Mouse (Mus musculus) hindbrain, embryonic 11.5 days (tissue): ENCODE data around the gene Ripply2. TPM values are rescaled to one million over a fixed set of nuclear protein-coding genes. Genes with fewer than 3 reads are reported as not detected.

ENCODE experiments used
- ATAC-seq: fragments of 200-750 bp; cut with Nextera tagmentation; 2 replicates; pipeline ENCODE4 v1.8.0; 2017; ENCODE audit warnings: mild to moderate bottlenecking, moderate TSS enrichment, moderate library complexity; ENCODE audit not compliant: low FRiP score
- DNase-seq: peaks from one replicate; pipeline ENCODE4 v3.0.0-alpha.2; 2015; ENCODE audit warnings: low spot score
- H3K27ac ChIP-seq: fragments of 300-500 bp; sonication (generic); 2 replicates; pipeline ENCODE4 v1.5.1; 2014; ENCODE audit warnings: mild to moderate bottlenecking, low read depth, low read length
- H3K27me3 ChIP-seq: fragments of 300-500 bp; sonication (generic); 2 replicates; pipeline ENCODE4 v1.6.1; 2014; ENCODE audit warnings: mild to moderate bottlenecking, low read length, moderate library complexity, mixed read lengths; ENCODE audit not compliant: control insufficient read depth, insufficient read depth
- H3K36me3 ChIP-seq: fragments of 300-500 bp; sonication (generic); 2 replicates; pipeline ENCODE4 v1.6.1; 2014; ENCODE audit warnings: mild to moderate bottlenecking, low read length, moderate library complexity, mixed read lengths; ENCODE audit not compliant: control insufficient read depth, insufficient read depth
- H3K4me1 ChIP-seq: fragments of 300-500 bp; sonication (generic); replicated peaks from 2 replicates; pipeline ENCODE4 v1.6.1; 2014; ENCODE audit warnings: low read length, mixed read lengths; ENCODE audit not compliant: control insufficient read depth, insufficient read depth
- H3K4me2 ChIP-seq: fragments of 300-500 bp; sonication (generic); replicated peaks from 2 replicates; pipeline ENCODE4 v1.6.1; 2014; ENCODE audit warnings: mild to moderate bottlenecking, low read depth, low read length
- H3K4me3 ChIP-seq: fragments of 300-500 bp; sonication (generic); 2 replicates; pipeline ENCODE4 v1.5.1; 2014; ENCODE audit warnings: low read depth, low read length
- H3K9ac ChIP-seq: fragments of 300-500 bp; sonication (generic); 2 replicates; pipeline ENCODE4 v1.6.1; 2014; ENCODE audit warnings: low read depth, low read length
- H3K9me3 ChIP-seq: fragments of 300-500 bp; sonication (generic); 2 replicates; pipeline ENCODE4 v1.6.1; 2016; ENCODE audit warnings: low read length; ENCODE audit not compliant: control insufficient read depth
- WGBS: fragments of 180-500 bp; shearing (Covaris S2); extraction: QIAGEN DNeasy Blood & Tissue Kit; methylation state at CpG from one replicate; pipeline ENCODE4 v1.1.7; 2014; 5-methylcytosine and 5-hydroxymethylcytosine counted together
- polyA plus RNA-seq: library from polyadenylated mRNA; unstranded; fragments of >200 nt; fragmentation: Nextera tagmentation; extraction: Ambion mirVana; gene quantifications from 2 replicates; pipeline ENCODE4 v1.2.1, GENCODE M21; 2014

Ripply2 gene
- polyA plus RNA-seq, 1 experiment from 2014 or later, result 0.93 TPM

DNA sequence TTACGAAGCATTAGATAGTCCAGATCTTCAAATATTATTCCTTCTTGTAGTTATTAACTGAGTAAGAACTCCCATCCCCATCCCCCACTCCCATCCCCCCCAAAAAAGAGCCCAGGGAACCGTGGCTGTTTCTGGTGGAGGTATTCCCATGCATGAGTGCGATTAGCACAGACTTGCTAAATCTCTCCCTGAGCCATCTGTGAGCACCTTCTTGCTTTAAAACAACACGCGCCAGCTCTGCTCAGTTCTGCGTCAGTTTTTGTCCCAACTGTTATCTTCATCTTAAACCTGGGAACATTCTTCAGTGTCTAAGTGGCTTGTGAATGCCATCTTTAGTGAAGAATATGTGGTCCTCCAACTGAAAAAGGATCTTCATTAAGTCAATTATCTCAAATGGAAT, 6.8 kb upstream of the Ripply2 start:
- no peaks in the 10 kb centered on the region for H3K27me3 ChIP-seq
- H3K9ac ChIP-seq, result no peak overlapping the region
- H3K4me3 ChIP-seq, result no peak overlapping the region
- H3K36me3 ChIP-seq, result no peaks in the 10 kb centered on the region
- no peaks in the 10 kb centered on the region for H3K4me1 ChIP-seq
- 69% methylated on average over 6 of the region's 6 CpGs for WGBS
- DNase-seq, result no peak
- ATAC-seq, result no peak
- no peak overlapping the region for H3K4me2 ChIP-seq
- no peaks in the 10 kb centered on the region for H3K9me3 ChIP-seq
- H3K27ac ChIP-seq, result no peak overlapping the region

DNA sequence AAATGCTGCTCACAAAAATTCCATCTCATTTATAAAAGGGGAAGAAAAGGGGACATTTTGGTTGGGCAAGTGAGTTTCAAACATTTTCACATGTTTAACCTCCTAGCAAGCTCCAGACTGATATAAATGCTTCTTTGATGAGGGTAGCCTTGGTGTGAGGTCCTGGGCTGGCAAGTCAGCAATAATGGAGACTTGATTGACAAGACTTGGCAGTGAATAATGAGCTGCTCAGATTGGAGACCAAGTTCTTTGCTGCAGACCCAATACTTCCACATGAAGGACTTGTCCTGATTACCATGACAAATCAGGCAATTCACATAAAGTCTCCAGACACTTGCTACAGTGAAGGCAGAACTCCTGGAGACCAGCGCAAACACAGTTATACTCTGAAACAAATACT, 6.4 kb upstream of the Ripply2 start:
- ATAC-seq (no peak; the same call in 1 of the 2 replicates), DNase-seq (peak; percentile 8)
- no peak overlapping the region for H3K27ac ChIP-seq
- no peak overlapping the region for H3K4me3 ChIP-seq
- 78% methylated on average over 1 of the region's 1 CpGs for WGBS
- H3K9me3 ChIP-seq, result no peaks in the 10 kb centered on the region
- H3K27me3 ChIP-seq, result no peaks in the 10 kb centered on the region; the same call in 1 of the 2 replicates
- H3K9ac ChIP-seq, result no peak overlapping the region
- H3K4me2 ChIP-seq, result no peak overlapping the region
- H3K4me1 ChIP-seq, result no peaks in the 10 kb centered on the region
- H3K36me3 ChIP-seq, result no peaks in the 10 kb centered on the region

DNA sequence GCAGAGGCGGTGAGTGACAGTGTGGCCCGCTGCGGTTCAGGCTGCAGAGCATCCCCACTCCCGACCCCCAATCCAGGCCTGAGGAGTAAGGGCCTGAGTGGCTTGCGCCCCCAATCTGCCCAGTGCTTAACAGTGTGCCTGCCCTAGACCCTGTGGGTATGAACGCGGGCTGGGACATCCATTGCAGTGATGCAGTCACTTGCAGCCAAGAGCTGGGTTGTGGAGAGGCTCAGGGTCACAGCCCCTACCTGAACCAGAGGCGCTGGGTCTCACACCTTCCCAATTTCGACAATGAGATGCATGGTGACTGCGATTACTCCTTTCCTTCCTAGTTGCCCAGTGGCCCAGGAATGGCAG, 579 bp downstream of the Ripply2 start:
- H3K36me3 ChIP-seq, result no peaks in the 10 kb centered on the region
- peak overlapping the region; percentile 55 for H3K4me3 ChIP-seq
- H3K27ac ChIP-seq, result no peak overlapping the region
- H3K4me2 ChIP-seq, result peak overlapping the region; percentile 89
- peak overlapping the region; percentile 69 for H3K9ac ChIP-seq
- no peaks in the 10 kb centered on the region for H3K4me1 ChIP-seq
- H3K27me3 ChIP-seq, result peaks cover 4% of the 10 kb centered on the region
- ATAC-seq, result peak; percentile 78
- 5% methylated on average over 10 of the region's 10 CpGs for WGBS
- peak; percentile 30 for DNase-seq
- H3K9me3 ChIP-seq, result no peaks in the 10 kb centered on the region

DNA sequence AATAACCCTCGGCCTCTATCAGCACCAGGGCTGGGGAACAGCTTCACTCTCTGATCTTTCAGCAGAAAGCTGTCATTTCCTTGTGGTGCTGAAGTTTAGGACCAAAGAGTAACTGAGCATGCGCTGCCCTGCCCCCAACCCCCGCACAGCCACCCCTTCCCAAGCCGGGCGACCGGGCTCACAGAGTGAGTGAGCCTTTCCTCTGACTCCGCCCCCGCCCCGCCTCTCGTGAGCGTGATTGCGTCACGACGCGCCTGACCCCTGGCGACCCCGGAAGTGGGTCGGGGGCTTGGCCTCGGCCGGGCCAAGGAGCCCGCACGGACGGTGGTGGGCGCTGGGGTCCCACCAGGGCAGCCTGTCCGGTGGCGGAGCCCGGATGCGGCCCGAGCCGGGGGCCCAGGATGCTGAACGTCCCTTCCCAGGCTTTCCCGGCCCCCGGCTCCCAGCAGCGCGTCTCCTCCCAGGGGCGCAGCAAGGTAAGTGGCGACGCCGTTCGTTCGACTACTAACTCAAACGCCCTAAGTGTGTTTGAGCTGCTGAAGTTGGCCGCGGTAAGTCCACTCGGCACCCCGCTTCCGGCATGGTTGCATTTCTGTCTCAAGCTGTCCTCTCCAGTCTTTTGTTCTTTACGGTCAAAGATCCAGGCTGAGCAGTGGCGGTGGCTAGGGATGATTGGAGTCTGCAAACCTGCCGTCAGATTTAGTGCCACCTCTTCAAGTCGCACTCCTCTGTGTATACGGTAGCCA, 6.6 kb downstream of the Ripply2 start, which contains the start of gene Cyb5r4:
Cyb5r4 (plus strand) TSS at position 237 of the 746 bp plus-strand sequence.
- Histone ChIP-seq H3K9me3 (no peaks in the 10 kb centered on the region), H3K27ac (0 out of 2 replicates have a peak within 1 kb of the TSS, but pooled peaks have one; percentile 3), H3K4me2 (peak within 1 kb of the TSS; percentile 64), H3K36me3 (no peaks in the 10 kb centered on the region), H3K27me3 (no peaks in the 10 kb centered on the region), H3K9ac (peak within 1 kb of the TSS; percentile 67), H3K4me3 (peak within 1 kb of the TSS; percentile 61), H3K4me1 (no peaks in the 10 kb centered on the region)
- peak; percentile 99 for ATAC-seq
- WGBS, result under 1% methylated on average over 46 of the region's 52 CpGs
- DNase-seq, result peak; percentile 98

DNA sequence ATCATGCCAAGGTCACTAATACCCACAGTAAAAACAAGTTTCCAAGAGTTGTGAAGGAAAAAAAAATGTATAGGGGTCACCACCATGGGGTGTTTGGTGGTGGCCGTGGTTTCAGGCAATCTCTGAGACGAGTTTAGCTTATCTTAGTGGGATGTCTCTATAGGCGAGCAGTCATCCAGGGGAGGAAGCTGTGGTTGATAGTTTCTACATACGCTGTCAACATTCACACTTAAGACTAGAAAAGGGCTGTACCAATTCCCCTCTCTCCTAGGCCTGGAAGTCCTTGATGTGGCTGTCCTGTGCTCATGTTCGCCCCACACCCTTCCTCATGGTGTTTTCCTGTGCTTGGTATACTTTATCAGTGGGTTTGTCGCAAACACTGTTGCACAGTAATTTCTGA, 10.4 kb downstream of the Ripply2 start:
- no peaks in the 10 kb centered on the region for H3K27me3 ChIP-seq
- no peaks in the 10 kb centered on the region for H3K9me3 ChIP-seq
- H3K4me3 ChIP-seq, result no peak overlapping the region
- WGBS, result 81% methylated on average over 6 of the region's 6 CpGs
- H3K4me1 ChIP-seq, result no peaks in the 10 kb centered on the region
- ATAC-seq (no peak), DNase-seq (no peak)
- H3K4me2 ChIP-seq, result no peak overlapping the region
- H3K9ac ChIP-seq, result no peak overlapping the region
- no peak overlapping the region for H3K27ac ChIP-seq
- H3K36me3 ChIP-seq, result no peaks in the 10 kb centered on the region

DNA sequence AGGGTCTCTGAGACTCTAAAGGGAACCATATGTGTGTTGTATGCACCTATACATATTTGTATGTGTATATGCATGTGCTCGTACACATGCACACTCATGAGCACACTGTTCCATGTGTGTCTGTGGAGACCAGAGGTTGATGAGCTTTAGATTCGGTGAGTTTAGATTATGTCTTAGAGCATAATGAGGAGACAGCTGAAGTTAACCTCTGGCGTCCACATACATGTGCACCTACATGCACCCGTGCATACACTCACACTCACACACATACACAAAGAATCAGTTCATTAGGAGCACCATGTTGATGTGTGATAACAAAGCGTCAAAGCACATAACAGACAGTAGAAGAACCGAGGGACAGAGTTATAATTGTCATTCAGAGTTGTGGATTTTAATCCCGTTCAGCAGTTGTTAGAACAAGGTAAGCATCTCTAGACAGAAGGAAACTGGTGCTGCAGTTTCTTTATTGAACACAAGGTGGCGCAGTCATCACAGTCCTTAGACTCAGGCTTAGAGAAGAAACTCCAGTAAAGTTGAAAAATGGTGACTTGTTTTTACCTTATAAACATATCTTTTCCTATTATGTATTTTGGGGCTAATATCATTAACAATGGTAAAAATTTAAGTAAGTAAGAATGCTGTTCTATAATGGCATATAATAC, 12.2 kb downstream of the Ripply2 start:
- H3K4me1 ChIP-seq, result no peaks in the 10 kb centered on the region
- H3K9me3 ChIP-seq, result no peaks in the 10 kb centered on the region
- no peak overlapping the region for H3K4me3 ChIP-seq
- no peak overlapping the region for H3K4me2 ChIP-seq
- peak; percentile 82 for DNase-seq
- H3K27ac ChIP-seq, result no peak overlapping the region
- no peak overlapping the region for H3K9ac ChIP-seq
- ATAC-seq, result peak; percentile 76
- WGBS, result 47% methylated on average over 8 of the region's 8 CpGs
- H3K36me3 ChIP-seq, result no peaks in the 10 kb centered on the region
- no peaks in the 10 kb centered on the region for H3K27me3 ChIP-seq

DNA sequence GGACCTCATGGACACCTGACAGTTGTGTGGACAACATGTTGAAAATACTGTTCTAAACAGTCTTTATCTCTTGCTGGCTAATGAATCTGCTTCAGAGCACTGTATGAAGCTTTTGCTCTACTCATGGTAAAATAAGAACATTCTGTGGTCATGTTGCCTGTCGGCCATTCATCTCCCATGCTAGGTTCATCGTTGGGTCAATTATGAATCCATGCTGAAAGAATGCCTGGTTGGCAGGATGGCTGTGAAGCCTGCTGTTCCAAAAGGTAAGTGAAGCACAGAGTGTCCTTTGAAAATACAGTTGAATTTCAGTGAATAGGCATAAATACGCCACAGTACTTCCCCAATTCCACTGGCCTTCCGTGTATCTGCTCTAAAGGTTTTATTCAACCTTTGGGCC, 16.9 kb downstream of the Ripply2 start:
- Histone ChIP-seq H3K4me2 (no peak overlapping the region), H3K36me3 (no peaks in the 10 kb centered on the region), H3K4me3 (no peak overlapping the region), H3K27ac (no peak overlapping the region), H3K9me3 (no peaks in the 10 kb centered on the region), H3K4me1 (no peaks in the 10 kb centered on the region), H3K9ac (no peak overlapping the region), H3K27me3 (no peaks in the 10 kb centered on the region)
- DNase-seq, result no peak
- WGBS, result 90% methylated on average over 4 of the region's 4 CpGs
- ATAC-seq, result no peak

DNA sequence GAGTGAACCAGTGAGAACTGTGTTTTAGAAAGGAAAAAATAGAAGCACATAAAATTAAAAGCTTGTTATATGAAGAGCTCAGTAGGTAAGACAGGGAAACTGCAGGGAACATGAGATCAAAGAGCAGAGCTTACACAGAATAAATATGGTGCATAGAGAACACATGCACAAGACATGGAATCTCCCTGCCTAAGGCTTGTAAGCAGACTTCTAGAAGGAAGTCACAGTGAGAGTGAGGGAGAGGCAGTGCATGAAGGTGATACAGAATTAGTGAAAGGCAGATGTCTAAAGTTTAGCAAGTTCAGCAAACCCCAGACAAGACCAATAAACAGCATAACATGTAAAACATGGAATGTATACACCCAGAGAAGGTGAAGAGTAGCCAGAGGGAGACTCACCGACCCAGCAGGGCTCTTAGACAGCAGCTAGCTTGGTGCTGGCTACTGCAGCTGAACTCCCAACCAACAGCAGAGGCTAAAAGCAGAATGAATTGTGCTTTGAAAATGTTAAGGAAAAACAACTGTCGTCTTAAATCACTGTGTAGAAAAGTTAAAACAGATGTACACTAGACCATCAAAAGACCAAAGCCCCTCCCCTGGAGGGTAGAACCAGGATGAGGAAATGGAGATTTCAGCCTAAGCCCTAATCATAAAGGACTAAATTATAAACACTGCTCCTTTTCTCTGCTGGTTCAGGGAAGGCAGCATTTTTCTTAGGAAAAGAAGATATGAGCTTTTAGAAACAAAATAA, 19.7 kb downstream of the Ripply2 start:
- Histone ChIP-seq H3K36me3 (no peaks in the 10 kb centered on the region), H3K27ac (no peak overlapping the region), H3K27me3 (no peaks in the 10 kb centered on the region), H3K9me3 (no peaks in the 10 kb centered on the region), H3K4me3 (no peak overlapping the region), H3K9ac (no peak overlapping the region), H3K4me2 (no peak overlapping the region), H3K4me1 (no peaks in the 10 kb centered on the region)
- ATAC-seq (no peak), DNase-seq (no peak)
- WGBS, result 59% methylated on average over 2 of the region's 2 CpGs
